Comparison of ENCODE assay signal across 9 mouse cellular contexts in genomic region chr6:127989624-127990212, GRCm38 (mm10).
DNase-seq lines count a peak whose midpoint lies in the region; ATAC-seq lines count a peak whose summit lies in the region.
"Had no signal": no experiment of that assay in that cellular context is flagged by ENCODE, and none has a peak within 500 bp of the region (broad histone marks: within the 10 kb centered on the region; RNA-seq: fewer than 3 reads in every experiment).

No protein-coding gene starts in this region.

- H3K36me3 ChIP-seq in intestine, embryonic 16.5 days (ENCODE audit: control insufficient read depth, insufficient read depth, low read length): no peaks in the 10 kb centered on the region
- H3K36me3 ChIP-seq: liver, embryonic 13.5 days had no signal

- no peak overlapping the region for H3K4me2 ChIP-seq in intestine, embryonic 16.5 days (ENCODE audit: low read depth, low read length)
- H3K4me2 ChIP-seq: liver, embryonic 13.5 days had no signal

- no peak overlapping the region for H3K4me3 ChIP-seq in intestine, embryonic 16.5 days (ENCODE audit: low read length)
- H3K4me3 ChIP-seq: liver, embryonic 13.5 days had no signal

- H3K9ac ChIP-seq in intestine, embryonic 16.5 days (ENCODE audit: low read depth, low read length): no peak overlapping the region
- H3K9ac ChIP-seq: liver, embryonic 13.5 days had no signal

- H3K27ac ChIP-seq in intestine, embryonic 16.5 days (ENCODE audit: low read length): peak overlapping the region; percentile 70
- H3K27ac ChIP-seq: liver, embryonic 13.5 days had no signal

- H3K27me3 ChIP-seq in intestine, embryonic 16.5 days (replicated peaks; ENCODE audit: control insufficient read depth, insufficient read depth, low read length): no peaks in the 10 kb centered on the region

- 54% methylated on average over 11 of the region's 11 CpGs for WGBS in intestine, embryonic 16.5 days

- ATAC-seq in intestine, embryonic 16.5 days: peak; percentile 87

- H3K4me1 ChIP-seq in intestine, embryonic 16.5 days (ENCODE audit: control insufficient read depth, insufficient read depth, low read length): peaks cover 24% of the 10 kb centered on the region
- H3K4me1 ChIP-seq: liver, embryonic 13.5 days had no signal

- intact Hi-C loops in left cerebral cortex, postnatal 14 days (cut with DNase I): no loop called here

- DNase-seq in adrenal gland, postnatal 25 days: peak; percentile 48
- DNase-seq in cerebellum, postnatal 25 days: peak; percentile 93 to 94
- DNase-seq in gastrocnemius, postnatal 4 days (ENCODE audit: low spot score in 2 of 2): peak; percentile 74 to 88
- peak; percentile 83 to 84 for DNase-seq in left cerebral cortex, postnatal 14 days (ENCODE audit: low spot score in 2 of 2)
- peak; percentile 56 for DNase-seq in ovary, postnatal 10 days (ENCODE audit: low spot score)
- DNase-seq in B cell, adult 2 months: no peak
- DNase-seq in c-Kit-positive CD71-positive TER-119-positive erythroid progenitor cells, embryonic 14.5 days (ENCODE audit: low spot score): no peak
- DNase-seq: liver, embryonic 13.5 days had no signal

- H3K9me3 ChIP-seq in intestine, embryonic 16.5 days (ENCODE audit: control insufficient read depth, low read length): no peaks in the 10 kb centered on the region
- H3K9me3 ChIP-seq: liver, embryonic 13.5 days had no signal

Comparison
In these comparisons a context has a peak if more than half of its experiments do, and no peak if none do; other contexts are left out.
1. DNase-seq: peak in adrenal gland, postnatal 25 days (single experiment), cerebellum, postnatal 25 days (2 of 2), gastrocnemius, postnatal 4 days (2 of 2), left cerebral cortex, postnatal 14 days (2 of 2) and ovary, postnatal 10 days (single experiment); none in B cell, adult 2 months (0 of 2) and c-Kit-positive CD71-positive TER-119-positive erythroid progenitor cells, embryonic 14.5 days (single experiment).